Mouse (Mus musculus) hindbrain, embryonic 12.5 days (tissue): ENCODE measurements around the gene Mta3. TPM values are rescaled to one million over a fixed set of nuclear protein-coding genes. Genes with fewer than 3 reads are reported as not detected.

Experiments used
- ATAC-seq: fragments of 200-750 bp; cut with Nextera tagmentation; 2 replicates; pipeline ENCODE4 v1.8.0; 2017; ENCODE audit warnings: moderate TSS enrichment; ENCODE audit not compliant: low FRiP score
- H3K27ac ChIP-seq: fragments of 300-500 bp; sonication (generic); 2 replicates; pipeline ENCODE4 v1.5.1; 2016; ENCODE audit warnings: mild to moderate bottlenecking
- H3K27me3 ChIP-seq: fragments of 300-500 bp; sonication (generic); 2 replicates; pipeline ENCODE4 v1.6.1; 2016; ENCODE audit warnings: mild to moderate bottlenecking
- H3K36me3 ChIP-seq: fragments of 300-500 bp; sonication (generic); 2 replicates; pipeline ENCODE4 v1.6.1; 2016; ENCODE audit warnings: mild to moderate bottlenecking
- H3K4me1 ChIP-seq: fragments of 300-500 bp; sonication (generic); 2 replicates; pipeline ENCODE4 v1.6.1; 2016
- H3K4me2 ChIP-seq: fragments of 300-500 bp; sonication (generic); replicated peaks from 2 replicates; pipeline ENCODE4 v1.6.1; 2016; ENCODE audit warnings: mild to moderate bottlenecking
- H3K4me3 ChIP-seq: fragments of 300-500 bp; sonication (generic); 2 replicates; pipeline ENCODE4 v1.5.1; 2016; ENCODE audit warnings: mild to moderate bottlenecking
- H3K9ac ChIP-seq: fragments of 300-500 bp; sonication (generic); 2 replicates; pipeline ENCODE4 v1.6.1; 2016; ENCODE audit warnings: mild to moderate bottlenecking, moderate library complexity
- H3K9me3 ChIP-seq: fragments of 300-500 bp; sonication (generic); replicated peaks from 2 replicates; pipeline ENCODE4 v1.6.1; 2016; ENCODE audit warnings: mild to moderate bottlenecking
- WGBS: fragments of 180-500 bp; shearing (Covaris S2); methylation state at CpG from one replicate; pipeline ENCODE4 v1.1.7; 2016; 5-methylcytosine and 5-hydroxymethylcytosine counted together
- polyA plus RNA-seq: library from polyadenylated mRNA; unstranded; fragments of >200 nt; fragmentation: Nextera tagmentation; extraction: Ambion mirVana; gene quantifications from 2 replicates; pipeline ENCODE4 v1.2.1, GENCODE M21; 2016

Gene Mta3
- polyA plus RNA-seq, 1 experiment from 2014 or later: 43.4 TPM

DNA sequence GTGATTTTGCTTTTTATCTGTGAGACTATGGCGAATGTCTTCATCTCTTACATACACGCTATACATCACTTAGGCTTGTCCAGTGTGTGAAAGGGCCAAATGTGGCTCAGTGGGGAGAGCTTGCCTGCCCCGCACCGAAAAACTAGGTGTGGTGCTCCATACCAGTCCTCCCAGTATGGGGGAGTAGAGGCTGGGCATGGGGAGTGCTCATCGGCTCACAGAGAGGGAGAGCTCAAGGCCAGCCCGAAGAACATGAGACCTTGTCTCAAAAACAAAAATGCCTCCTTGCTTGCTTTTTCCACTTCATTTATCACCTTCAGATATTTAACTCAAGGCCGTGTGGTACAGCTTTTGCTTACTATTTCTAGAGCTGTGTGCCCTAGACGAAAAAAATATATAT is 4.7 kb downstream of the Mta3 start:
- Histone ChIP-seq H3K27me3 (no peaks in the 10 kb centered on the region), H3K9ac (no peak overlapping the region), H3K36me3 (peaks cover 20% of the 10 kb centered on the region; the same call in 1 of the 2 replicates), H3K4me2 (no peak overlapping the region), H3K4me3 (no peak overlapping the region), H3K4me1 (peaks cover 4% of the 10 kb centered on the region), H3K9me3 (no peaks in the 10 kb centered on the region), H3K27ac (no peak overlapping the region)
- WGBS: 90% methylated on average over 8 of the region's 8 CpGs
- ATAC-seq: no peak

DNA sequence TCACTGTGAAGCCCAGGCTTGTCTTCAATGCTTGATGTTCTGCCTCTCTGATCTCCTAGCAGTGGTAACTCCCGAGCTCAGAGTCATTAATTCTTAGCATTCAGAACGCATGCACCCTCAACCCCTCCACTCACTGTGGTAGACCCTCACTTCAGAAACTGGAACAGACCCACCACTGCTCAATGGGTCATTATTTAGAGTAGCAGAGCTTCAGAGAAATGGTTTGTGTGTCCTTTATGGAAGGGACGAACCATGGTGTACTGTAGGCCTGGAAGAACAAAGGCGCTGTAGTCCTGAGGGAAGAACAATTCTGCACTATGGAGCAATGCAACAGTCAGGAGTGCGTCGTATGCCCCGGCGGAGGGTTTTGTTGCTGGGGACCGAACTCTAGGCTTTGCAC is 6.4 kb downstream of the Mta3 start:
- ATAC-seq: no peak
- no peak overlapping the region for H3K4me2 ChIP-seq

DNA sequence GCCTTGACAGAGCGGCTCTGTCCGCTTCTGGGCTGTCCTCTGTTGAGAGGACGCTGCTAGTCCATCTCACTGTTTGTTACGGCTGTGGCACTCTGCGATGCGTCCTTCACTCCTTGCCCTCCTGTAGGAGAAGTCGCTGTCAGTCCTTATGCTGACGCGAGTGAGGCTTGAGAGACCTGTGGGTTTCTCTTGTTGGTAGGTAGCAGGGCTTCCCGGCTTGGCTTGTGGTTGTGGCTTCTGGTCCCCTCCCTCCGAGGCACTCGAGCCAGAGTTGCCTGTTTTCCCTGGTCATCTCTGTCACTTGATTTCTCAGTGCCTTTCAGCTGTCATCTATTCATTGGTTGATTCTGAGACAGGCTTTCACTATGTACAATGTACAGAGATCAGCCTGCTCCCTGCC is 14.5 kb downstream of the Mta3 start:
- Histone ChIP-seq H3K36me3 (peaks cover 34% of the 10 kb centered on the region), H3K27me3 (no peaks in the 10 kb centered on the region), H3K4me2 (no peak overlapping the region), H3K9ac (no peak overlapping the region), H3K27ac (no peak overlapping the region), H3K4me3 (no peak overlapping the region), H3K4me1 (no peaks in the 10 kb centered on the region), H3K9me3 (no peaks in the 10 kb centered on the region; the same call in 1 of the 2 replicates)
- WGBS: 86% methylated on average over 12 of the region's 12 CpGs
- no peak for ATAC-seq

More for the DNA sequence above, 6.4 kb downstream of the Mta3 start:
- H3K27ac ChIP-seq: no peak overlapping the region
- H3K9me3 ChIP-seq: no peaks in the 10 kb centered on the region; the same call in 1 of the 2 replicates
- H3K36me3 ChIP-seq: peaks cover 35% of the 10 kb centered on the region
- no peak overlapping the region for H3K9ac ChIP-seq
- H3K4me3 ChIP-seq: no peak overlapping the region
- no peaks in the 10 kb centered on the region for H3K4me1 ChIP-seq
- WGBS: 94% methylated on average over 9 of the region's 9 CpGs
- H3K27me3 ChIP-seq: no peaks in the 10 kb centered on the region

DNA sequence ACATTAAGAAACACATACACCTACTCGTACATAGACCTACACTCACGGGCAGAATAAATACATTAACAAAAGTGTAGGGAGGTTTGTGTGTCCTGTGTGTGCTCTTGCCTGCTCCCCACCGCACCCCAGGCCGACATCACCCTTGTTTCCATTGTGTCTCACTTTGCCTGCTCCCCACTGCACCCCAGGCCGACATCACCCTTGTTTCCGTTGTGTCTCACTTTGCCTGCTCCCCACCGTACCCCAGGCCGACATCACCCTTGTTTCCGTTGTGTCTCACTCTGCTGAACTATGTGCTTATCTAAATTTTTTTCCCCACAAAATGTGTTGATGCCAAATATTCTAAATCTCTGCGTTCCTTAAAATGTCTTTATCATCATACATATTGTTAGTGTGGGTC is 15.2 kb downstream of the Mta3 start:
- WGBS: 93% methylated on average over 10 of the region's 10 CpGs
- Histone ChIP-seq H3K9ac (no peak overlapping the region), H3K27me3 (no peaks in the 10 kb centered on the region), H3K4me2 (no peak overlapping the region), H3K9me3 (no peaks in the 10 kb centered on the region; the same call in 1 of the 2 replicates), H3K36me3 (peaks cover 29% of the 10 kb centered on the region), H3K4me1 (no peaks in the 10 kb centered on the region), H3K4me3 (no peak overlapping the region), H3K27ac (no peak overlapping the region)
- ATAC-seq: no peak

DNA sequence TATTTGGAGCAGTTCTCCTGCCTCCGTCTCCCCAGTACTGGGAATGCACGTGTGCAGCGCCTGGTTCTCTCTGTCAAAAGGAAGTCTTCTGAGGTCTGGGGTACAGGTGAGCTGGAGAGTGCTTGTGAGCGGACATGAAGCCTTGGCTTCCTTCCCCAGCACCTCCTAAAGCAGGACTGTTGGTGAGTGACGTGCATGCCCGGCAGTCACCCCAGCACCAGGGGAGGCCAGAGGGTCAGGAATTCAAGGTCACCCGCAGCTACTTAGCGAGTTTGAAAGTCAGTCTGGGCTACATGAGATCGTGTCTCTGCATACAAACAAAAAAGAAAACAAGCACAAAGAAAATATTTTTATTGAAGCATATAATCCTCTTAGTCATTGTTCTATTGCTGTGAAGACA is 17.1 kb downstream of the Mta3 start:
- no peak for ATAC-seq
- no peak overlapping the region for H3K4me3 ChIP-seq
- H3K27ac ChIP-seq: no peak overlapping the region
- H3K36me3 ChIP-seq: peaks cover 12% of the 10 kb centered on the region
- H3K4me1 ChIP-seq: no peaks in the 10 kb centered on the region
- H3K4me2 ChIP-seq: no peak overlapping the region
- WGBS: 67% methylated on average over 9 of the region's 9 CpGs
- no peak overlapping the region for H3K9ac ChIP-seq
- no peaks in the 10 kb centered on the region for H3K27me3 ChIP-seq
- no peaks in the 10 kb centered on the region for H3K9me3 ChIP-seq

DNA sequence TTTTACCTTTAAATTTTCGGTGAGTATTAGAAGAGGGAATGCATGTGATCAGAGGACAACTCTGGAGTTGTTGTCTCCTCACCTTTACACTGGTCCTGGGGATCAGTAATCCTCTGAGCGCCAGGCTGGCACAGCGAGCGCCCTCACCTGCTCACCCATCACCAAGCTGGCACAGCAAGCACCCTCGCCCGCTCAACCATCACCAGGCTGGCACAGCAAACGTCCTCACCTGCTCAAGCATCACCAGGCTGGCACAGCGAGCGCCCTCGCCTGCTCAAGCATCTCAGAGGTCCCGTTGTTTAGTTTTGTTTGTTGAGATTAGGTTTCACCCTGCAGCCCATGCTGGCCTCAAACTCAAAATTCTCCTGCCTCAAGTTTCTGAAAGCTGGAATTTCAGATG is 20.5 kb downstream of the Mta3 start:
- WGBS: 90% methylated on average over 11 of the region's 11 CpGs
- no peak for ATAC-seq
- Histone ChIP-seq H3K27me3 (no peaks in the 10 kb centered on the region), H3K4me3 (no peak overlapping the region), H3K9me3 (no peaks in the 10 kb centered on the region), H3K27ac (no peak overlapping the region), H3K4me1 (no peaks in the 10 kb centered on the region), H3K9ac (no peak overlapping the region), H3K36me3 (no peaks in the 10 kb centered on the region), H3K4me2 (no peak overlapping the region)

DNA sequence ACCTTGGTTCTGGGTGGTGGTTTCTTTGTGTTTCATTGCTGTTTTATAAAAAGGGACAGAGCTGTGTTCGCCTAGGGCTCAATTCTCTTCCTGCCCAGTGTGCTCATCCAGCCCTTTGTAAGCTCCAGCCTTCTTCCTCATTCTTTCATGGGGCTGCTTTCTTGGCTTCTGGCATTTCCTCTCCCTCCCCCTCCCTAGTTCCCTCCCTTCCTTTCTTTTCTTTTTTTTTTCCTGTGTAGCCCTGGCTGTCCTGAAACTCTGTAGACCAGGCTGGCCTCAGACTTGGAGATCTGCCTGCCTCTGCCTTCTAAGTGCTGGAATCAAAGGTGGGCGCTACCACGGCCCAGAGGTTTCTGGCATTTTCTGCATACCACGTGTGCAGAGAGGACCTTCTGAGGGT is 21.7 kb downstream of the Mta3 start:
- H3K4me3 ChIP-seq: no peak overlapping the region
- H3K4me1 ChIP-seq: no peaks in the 10 kb centered on the region
- H3K27me3 ChIP-seq: no peaks in the 10 kb centered on the region
- no peak overlapping the region for H3K4me2 ChIP-seq
- no peak for ATAC-seq
- WGBS: 93% methylated on average over 4 of the region's 4 CpGs
- no peaks in the 10 kb centered on the region for H3K9me3 ChIP-seq
- H3K27ac ChIP-seq: no peak overlapping the region
- H3K9ac ChIP-seq: no peak overlapping the region
- no peaks in the 10 kb centered on the region for H3K36me3 ChIP-seq

DNA sequence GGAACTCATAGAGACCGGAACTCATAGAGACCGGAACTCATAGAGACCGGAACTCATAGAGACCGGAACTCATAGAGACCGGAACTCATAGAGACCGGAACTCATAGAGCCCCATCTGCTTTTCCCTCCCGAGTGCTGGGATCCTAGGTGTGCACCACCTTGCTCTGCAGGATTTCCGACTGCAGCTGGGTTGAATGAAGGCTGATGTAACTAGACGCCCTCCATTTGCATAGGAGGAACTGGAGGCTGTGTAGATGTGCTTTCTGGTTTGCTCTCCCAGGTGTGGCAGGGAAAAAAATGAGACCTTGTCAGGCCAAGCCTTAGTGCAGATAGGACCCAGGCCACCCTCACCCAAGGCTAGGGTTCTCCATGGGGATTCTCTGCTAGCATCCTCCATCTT is 23.1 kb downstream of the Mta3 start:
- ATAC-seq: no peak
- 94% methylated on average over 9 of the region's 9 CpGs for WGBS

DNA sequence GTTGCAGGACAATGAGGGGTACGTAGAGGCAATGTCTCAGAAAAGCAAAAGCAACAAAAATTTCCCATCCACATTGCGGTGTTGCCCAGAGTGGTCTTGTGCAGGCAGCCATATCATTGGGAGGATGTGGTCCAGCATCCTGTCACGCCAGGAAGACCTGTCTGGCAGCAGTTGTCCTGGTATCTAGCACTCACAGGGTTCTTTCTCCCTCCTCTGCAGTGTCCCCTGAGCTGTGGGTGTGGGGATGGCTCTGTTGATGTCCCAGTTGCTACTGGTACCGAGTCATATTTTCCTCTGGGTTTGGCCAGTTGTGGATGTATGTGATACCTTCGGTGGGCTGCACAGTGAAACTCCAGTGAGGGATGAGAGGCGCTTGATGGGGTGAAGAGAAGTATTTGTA is 24.2 kb downstream of the Mta3 start:
- H3K36me3 ChIP-seq: no peaks in the 10 kb centered on the region
- H3K27ac ChIP-seq: no peak overlapping the region
- H3K9me3 ChIP-seq: no peaks in the 10 kb centered on the region
- 93% methylated on average over 6 of the region's 6 CpGs for WGBS
- no peaks in the 10 kb centered on the region for H3K27me3 ChIP-seq
- no peak overlapping the region for H3K4me3 ChIP-seq
- no peaks in the 10 kb centered on the region for H3K4me1 ChIP-seq
- H3K4me2 ChIP-seq: no peak overlapping the region
- no peak overlapping the region for H3K9ac ChIP-seq
- ATAC-seq: no peak

More for the DNA sequence above, 23.1 kb downstream of the Mta3 start:
- no peaks in the 10 kb centered on the region for H3K9me3 ChIP-seq
- no peaks in the 10 kb centered on the region for H3K27me3 ChIP-seq
- no peaks in the 10 kb centered on the region for H3K4me1 ChIP-seq
- H3K27ac ChIP-seq: no peak overlapping the region
- H3K9ac ChIP-seq: no peak overlapping the region
- no peak overlapping the region for H3K4me2 ChIP-seq
- no peaks in the 10 kb centered on the region for H3K36me3 ChIP-seq
- no peak overlapping the region for H3K4me3 ChIP-seq

DNA sequence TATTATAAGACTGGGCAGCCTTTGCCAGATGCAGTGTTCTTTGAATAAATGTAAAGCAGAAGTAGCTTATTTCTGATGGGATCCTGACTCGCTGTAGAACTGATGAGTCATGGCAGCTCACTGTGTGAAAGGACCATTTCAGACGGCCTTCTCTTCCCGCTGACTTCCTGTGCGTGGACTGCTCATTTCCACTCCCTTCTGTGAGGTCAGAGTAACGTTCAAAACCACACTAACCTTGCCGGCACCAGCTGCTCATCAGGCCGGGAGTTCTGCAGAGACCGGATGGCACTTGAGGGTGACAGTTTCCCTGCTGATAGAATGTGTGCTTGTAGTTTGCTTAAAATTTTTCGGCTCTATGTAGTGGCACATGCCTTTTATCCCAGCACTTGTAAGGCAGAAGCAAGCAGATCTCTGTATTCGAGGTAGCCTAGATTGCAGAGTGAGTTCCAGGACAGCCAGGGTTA is 26.2 kb downstream of the Mta3 start:
- Histone ChIP-seq H3K27ac (no peak overlapping the region), H3K9me3 (no peaks in the 10 kb centered on the region), H3K27me3 (no peaks in the 10 kb centered on the region), H3K4me1 (no peaks in the 10 kb centered on the region), H3K4me2 (no peak overlapping the region), H3K36me3 (no peaks in the 10 kb centered on the region), H3K9ac (no peak overlapping the region), H3K4me3 (no peak overlapping the region)
- no peak for ATAC-seq
- 63% methylated on average over 10 of the region's 10 CpGs for WGBS

DNA sequence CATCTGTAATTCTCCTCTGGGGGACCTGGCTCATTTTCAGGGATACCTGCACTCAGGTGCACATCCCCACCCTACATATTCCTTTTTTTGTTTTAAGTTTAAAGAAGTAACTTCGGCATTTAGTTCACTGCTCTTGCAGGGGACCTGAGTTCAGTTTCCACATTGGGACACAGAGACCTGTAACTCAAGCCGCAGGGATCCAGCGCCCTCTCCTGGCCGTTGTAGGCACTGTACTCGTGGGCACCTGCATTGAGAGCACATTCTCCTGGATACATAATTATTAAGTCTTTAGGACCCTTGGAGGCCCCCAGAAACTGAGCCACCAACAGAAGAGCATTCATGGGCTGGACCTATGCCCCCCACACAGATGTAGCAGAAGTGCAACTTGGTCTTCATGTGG is 26.8 kb downstream of the Mta3 start:
- Histone ChIP-seq H3K4me3 (no peak overlapping the region), H3K9me3 (no peaks in the 10 kb centered on the region), H3K4me1 (no peaks in the 10 kb centered on the region), H3K27ac (no peak overlapping the region), H3K9ac (no peak overlapping the region), H3K36me3 (no peaks in the 10 kb centered on the region), H3K27me3 (no peaks in the 10 kb centered on the region), H3K4me2 (no peak overlapping the region)
- WGBS: 38% methylated on average over 5 of the region's 5 CpGs
- ATAC-seq: no peak

DNA sequence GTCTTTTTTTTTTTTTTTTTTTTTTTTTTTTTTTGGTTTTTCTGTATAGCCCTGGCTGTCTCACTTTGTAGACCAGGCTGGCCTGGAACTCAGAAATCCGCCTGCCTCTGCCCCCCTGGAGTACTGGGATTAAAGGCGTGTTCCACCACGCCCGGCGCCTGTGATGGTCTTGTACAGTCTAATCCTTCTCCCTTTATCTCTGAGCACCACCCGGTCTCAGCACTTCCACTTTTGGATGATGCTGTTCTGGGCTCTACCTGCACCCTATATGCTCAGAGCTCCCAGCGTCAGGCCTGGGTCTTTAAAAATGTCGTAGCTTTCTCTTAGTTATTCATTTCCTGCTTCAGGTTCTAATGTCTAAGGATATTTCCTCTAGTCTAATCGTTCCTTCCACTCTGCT is 30.7 kb downstream of the Mta3 start:
- no peaks in the 10 kb centered on the region for H3K27me3 ChIP-seq
- no peak overlapping the region for H3K27ac ChIP-seq
- no peak overlapping the region for H3K4me2 ChIP-seq
- H3K4me1 ChIP-seq: no peaks in the 10 kb centered on the region
- no peak overlapping the region for H3K9ac ChIP-seq
- H3K36me3 ChIP-seq: no peaks in the 10 kb centered on the region
- 91% methylated on average over 9 of the region's 9 CpGs for WGBS
- no peak overlapping the region for H3K4me3 ChIP-seq
- ATAC-seq: no peak
- no peaks in the 10 kb centered on the region for H3K9me3 ChIP-seq

DNA sequence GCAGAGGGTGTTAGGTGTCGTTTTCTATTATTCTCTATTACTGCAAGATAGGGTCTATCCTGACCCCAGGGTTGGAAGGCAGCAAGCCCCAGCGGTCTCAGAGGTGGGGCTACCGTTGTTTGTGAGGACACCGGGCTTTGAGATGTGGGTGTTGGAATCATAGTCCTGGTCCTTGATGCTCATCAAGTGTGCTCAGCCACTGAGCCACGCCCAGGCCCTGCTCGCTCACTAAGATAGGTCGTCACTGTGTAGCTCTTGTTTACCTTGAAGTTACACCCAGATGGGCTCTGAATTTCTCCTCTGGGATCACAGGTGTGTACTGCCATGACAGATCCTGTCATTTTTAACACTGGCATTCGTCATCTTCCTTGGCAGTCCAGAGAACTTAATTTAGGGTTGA is 31.8 kb downstream of the Mta3 start:
- ATAC-seq: no peak
- Histone ChIP-seq H3K4me2 (no peak overlapping the region), H3K9me3 (no peaks in the 10 kb centered on the region), H3K36me3 (no peaks in the 10 kb centered on the region), H3K4me3 (no peak overlapping the region), H3K4me1 (no peaks in the 10 kb centered on the region), H3K27ac (no peak overlapping the region), H3K27me3 (no peaks in the 10 kb centered on the region), H3K9ac (no peak overlapping the region)
- 91% methylated on average over 8 of the region's 8 CpGs for WGBS
